8 mouse cellular contexts compared by ENCODE assay signal in the genomic region with DNA sequence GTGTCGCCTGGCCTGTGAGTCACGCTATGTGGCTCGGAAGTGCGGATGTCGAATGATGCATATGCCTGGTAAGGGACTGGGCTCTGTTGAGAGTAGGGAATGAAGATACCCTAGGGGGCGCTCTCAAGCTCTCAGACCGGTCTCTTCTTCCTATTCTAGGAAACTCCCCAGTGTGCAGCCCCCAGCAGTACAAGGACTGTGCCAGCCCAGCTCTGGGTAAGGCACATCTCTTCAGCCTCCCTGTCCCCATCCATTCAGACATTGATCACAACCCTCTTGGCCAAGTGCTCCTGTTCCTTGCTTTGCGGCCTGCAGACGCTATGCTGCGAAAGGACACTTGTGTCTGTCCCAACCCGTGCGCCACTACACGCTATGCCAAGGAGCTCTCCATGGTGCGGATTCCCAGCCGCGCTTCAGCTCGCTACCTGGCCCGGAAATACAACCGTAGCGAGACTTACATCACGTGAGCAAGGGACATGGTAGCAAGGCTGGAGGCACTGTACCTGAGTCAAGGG. TPM values are rescaled to one million over a fixed set of nuclear protein-coding genes. Genes with fewer than 3 reads are reported as not detected.
DNase-seq lines count a peak whose midpoint lies in the region; ATAC-seq and TF ChIP-seq lines count a peak whose summit lies in the region.

No protein-coding gene starts in this region.

- no peaks in the 10 kb centered on the region; a peak in 1 of 4 replicates for H3K4me1 ChIP-seq in ES-E14 (ENCODE audit: control insufficient read depth in 2 of 2, insufficient read depth in 2 of 2, low read length in 2 of 2, poor library complexity in 1 of 2)
- no peaks in the 10 kb centered on the region; the same call in 1 of the 2 replicates for H3K4me1 ChIP-seq in forebrain, embryonic 11.5 days (replicated peaks; ENCODE audit: control insufficient read depth, insufficient read depth, low read length)
- H3K4me1 ChIP-seq in liver, embryonic 13.5 days (replicated peaks) = peaks cover 3% of the 10 kb centered on the region; the same call in 1 of the 2 replicates
- H3K4me1 ChIP-seq in stomach, embryonic 16.5 days (ENCODE audit: control insufficient read depth, insufficient read depth, low read length) = no peaks in the 10 kb centered on the region

- no peak overlapping the region for H3K4me2 ChIP-seq in forebrain, embryonic 11.5 days (ENCODE audit: low read depth, low read length, severe bottlenecking)
- H3K4me2 ChIP-seq in liver, embryonic 13.5 days = no peak overlapping the region
- peak overlapping the region; percentile 14; the same call in 1 of the 2 replicates for H3K4me2 ChIP-seq in stomach, embryonic 16.5 days (ENCODE audit: low read depth, low read length)

- 3% methylated on average over 21 of the region's 21 CpGs for WGBS in forebrain, embryonic 11.5 days
- 9% methylated on average over 21 of the region's 21 CpGs for WGBS in liver, embryonic 13.5 days (ENCODE audit: insufficient replicate concordance)
- 2% methylated on average over 21 of the region's 21 CpGs for WGBS in stomach, embryonic 16.5 days

- H3K9me3 ChIP-seq in ES-E14 (ENCODE audit: control insufficient read depth, insufficient read depth, low read depth, low read length) = no peaks in the 10 kb centered on the region
- H3K9me3 ChIP-seq in forebrain, embryonic 11.5 days (ENCODE audit: control insufficient read depth, low read length) = no peaks in the 10 kb centered on the region
- H3K9me3 ChIP-seq in liver, embryonic 13.5 days (replicated peaks) = no peaks in the 10 kb centered on the region
- H3K9me3 ChIP-seq in stomach, embryonic 16.5 days (replicated peaks; ENCODE audit: control insufficient read depth, low read length) = no peaks in the 10 kb centered on the region

- peak; percentile 79 for DNase-seq in ES-E14 (ENCODE audit: low read depth, low spot score)
- peak; percentile 64 for DNase-seq in c-Kit-positive CD71-positive TER-119-negative erythroid progenitor cells, embryonic 14.5 days (ENCODE audit: low read depth)
- DNase-seq in forebrain, embryonic 11.5 days (ENCODE audit: low spot score) = peak; percentile 79
- DNase-seq in heart, postnatal 10 days = peak; percentile 76 to 84
- peak; percentile 69 to 79 for DNase-seq in kidney, postnatal 25 days
- DNase-seq in liver, embryonic 13.5 days = peak; percentile 48
- DNase-seq in naive thymus-derived CD4-positive, alpha-beta T cell, adult 2 months (ENCODE audit: low read depth) = peak; percentile 87

- intact Hi-C loops in heart, postnatal 10 days (cut with DNase I) = loop anchor here (2.0 kb wide), 1 partner anchor 55 kb away; no protein-coding TSS in a partner anchor

- peak overlapping the region in 1 of 2 experiments; percentile 60; a peak in 2 of 4 replicates for H3K4me3 ChIP-seq in ES-E14 (ENCODE audit: insufficient read depth in 1 of 2, low read depth in 1 of 2, low read length in 2 of 2, poor library complexity in 1 of 2, severe bottlenecking in 1 of 2)
- no peak overlapping the region for H3K4me3 ChIP-seq in forebrain, embryonic 11.5 days (ENCODE audit: low read depth, low read length)
- H3K4me3 ChIP-seq in liver, embryonic 13.5 days (replicated peaks) = no peak overlapping the region
- H3K4me3 ChIP-seq in stomach, embryonic 16.5 days (replicated peaks; ENCODE audit: low read length) = no peak overlapping the region

- H3K9ac ChIP-seq in ES-E14 (ENCODE audit: insufficient read depth, low read depth, low read length, poor library complexity, severe bottlenecking) = no peak overlapping the region
- no peak overlapping the region for H3K9ac ChIP-seq in forebrain, embryonic 11.5 days (ENCODE audit: low read length)
- no peak overlapping the region for H3K9ac ChIP-seq in liver, embryonic 13.5 days
- H3K9ac ChIP-seq in stomach, embryonic 16.5 days (ENCODE audit: low read length) = no peak overlapping the region

- in situ Hi-C loops in ES-E14 (cut with MboI; ENCODE audit: low sequenced_read_pairs in 2 of 2, unreplicated experiment in 2 of 2) = loop anchor here in 1 of 2 experiments (5.0 kb wide), 1 partner anchor 36 kb away; a partner anchor contains a TSS

- peaks cover 6% of the 10 kb centered on the region; the same call in 1 of the 2 replicates for H3K36me3 ChIP-seq in ES-E14 (ENCODE audit: control insufficient read depth, insufficient read depth, low read length, poor library complexity, severe bottlenecking)
- no peaks in the 10 kb centered on the region for H3K36me3 ChIP-seq in forebrain, embryonic 11.5 days (ENCODE audit: control insufficient read depth, insufficient read depth, low read length)
- peaks cover 12% of the 10 kb centered on the region for H3K36me3 ChIP-seq in liver, embryonic 13.5 days
- no peaks in the 10 kb centered on the region for H3K36me3 ChIP-seq in stomach, embryonic 16.5 days (ENCODE audit: control insufficient read depth, insufficient read depth, low read length)

- no peaks in the 10 kb centered on the region for H3K27me3 ChIP-seq in forebrain, embryonic 11.5 days (ENCODE audit: control insufficient read depth, insufficient read depth, low read length)
- peaks cover 42% of the 10 kb centered on the region for H3K27me3 ChIP-seq in liver, embryonic 13.5 days
- H3K27me3 ChIP-seq in stomach, embryonic 16.5 days (ENCODE audit: control insufficient read depth, insufficient read depth, low read length) = no peaks in the 10 kb centered on the region

- peak; percentile 76 for ATAC-seq in forebrain, embryonic 11.5 days (replicated peaks; ENCODE audit: low FRiP score)
- peak; percentile 63 for ATAC-seq in liver, embryonic 13.5 days (ENCODE audit: low read depth)
- peak; percentile 65 for ATAC-seq in stomach, embryonic 16.5 days (ENCODE audit: insufficient read depth, low FRiP score)

- no peak overlapping the region for H3K27ac ChIP-seq in ES-E14 (ENCODE audit: insufficient read depth, low read depth, low read length, poor library complexity, severe bottlenecking)
- no peak overlapping the region for H3K27ac ChIP-seq in forebrain, embryonic 11.5 days (ENCODE audit: low read depth, low read length)
- H3K27ac ChIP-seq in liver, embryonic 13.5 days = no peak overlapping the region
- H3K27ac ChIP-seq in stomach, embryonic 16.5 days (ENCODE audit: low read length) = no peak overlapping the region

TF ChIP-seq in ES-E14, 5 proteins besides CTCF, POLR2A, EP300 and RAD21:
- no peak for TF ChIP-seq MAFK (IDR thresholded peaks at IDR 0.05; ENCODE audit: insufficient read depth, low read depth, low read length)
- no peak for TF ChIP-seq ZNF384 (IDR thresholded peaks at IDR 0.05; ENCODE audit: low read depth, low read length)
- no peak for TF ChIP-seq CHD2 (IDR thresholded peaks at IDR 0.05; ENCODE audit: low read depth, low read length)
- TF ChIP-seq ZC3H11A (IDR thresholded peaks at IDR 0.05; ENCODE audit: borderline replicate concordance, low read depth, low read length) = no peak
- TF ChIP-seq HCFC1 (IDR thresholded peaks at IDR 0.05; ENCODE audit: borderline replicate concordance, insufficient read depth, low read length) = peak; percentile 42; the same call in 1 of the 2 replicates
TF ChIP-seq in ES-E14: peak in this region for 1.

RNA-seq across cellular contexts. Expression of a gene that starts 3.1 kb away (rescaled TPM):
- total RNA-seq in ES-E14 (2012; rRNA removed) = 0.40 and 0.90 TPM in 2 replicates
- not detected in 2 replicates for polyA plus RNA-seq in forebrain, embryonic 11.5 days (2014; fragmentation: Nextera tagmentation; extraction: Ambion mirVana)
- total RNA-seq in heart, postnatal 10 days (2021) = under 1 TPM; 0.12 to 0.22 TPM
- not detected in 2 replicates for polyA plus RNA-seq in liver, embryonic 13.5 days (2015; fragmentation: Nextera tagmentation; extraction: Ambion mirVana)
- polyA plus RNA-seq in stomach, embryonic 16.5 days (2015; fragmentation: Nextera tagmentation; extraction: Ambion mirVana) = 0.23 and 0.52 TPM in 2 replicates

RNA-seq across cellular contexts. Expression of a gene that starts 7.1 kb away (rescaled TPM):
- total RNA-seq in ES-E14 (2012; rRNA removed) = 17.8 and 23.4 TPM in 2 replicates
- 47.5 and 53.9 TPM in 2 replicates for polyA plus RNA-seq in forebrain, embryonic 11.5 days (2014; fragmentation: Nextera tagmentation; extraction: Ambion mirVana)
- total RNA-seq in heart, postnatal 10 days (2021) = 10 to 100 TPM; 21.5 to 25.0 TPM
- polyA plus RNA-seq in liver, embryonic 13.5 days (2015; fragmentation: Nextera tagmentation; extraction: Ambion mirVana) = 10.9 and 11.3 TPM in 2 replicates
- polyA plus RNA-seq in stomach, embryonic 16.5 days (2015; fragmentation: Nextera tagmentation; extraction: Ambion mirVana) = 44.9 TPM in 2 replicates

RNA-seq across cellular contexts. Expression of a gene that starts 7.4 kb away (rescaled TPM):
- total RNA-seq in ES-E14 (2012; rRNA removed) = 30.4 and 31.5 TPM in 2 replicates
- polyA plus RNA-seq in forebrain, embryonic 11.5 days (2014; fragmentation: Nextera tagmentation; extraction: Ambion mirVana) = 28.4 and 28.7 TPM in 2 replicates
- 10 to 100 TPM; 49.2 to 52.4 TPM for total RNA-seq in heart, postnatal 10 days (2021)
- polyA plus RNA-seq in liver, embryonic 13.5 days (2015; fragmentation: Nextera tagmentation; extraction: Ambion mirVana) = 9.0 and 10.8 TPM in 2 replicates
- 46.5 and 51.8 TPM in 2 replicates for polyA plus RNA-seq in stomach, embryonic 16.5 days (2015; fragmentation: Nextera tagmentation; extraction: Ambion mirVana)

RNA-seq across cellular contexts. Expression of a gene that starts 22.8 kb away (rescaled TPM):
- total RNA-seq in ES-E14 (2012; rRNA removed) = 46.5 and 70.5 TPM in 2 replicates
- polyA plus RNA-seq in forebrain, embryonic 11.5 days (2014; fragmentation: Nextera tagmentation; extraction: Ambion mirVana) = 45.5 and 57.8 TPM in 2 replicates
- 10 to 100 TPM; 85.0 to 88.5 TPM for total RNA-seq in heart, postnatal 10 days (2021)
- 30.2 and 30.5 TPM in 2 replicates for polyA plus RNA-seq in liver, embryonic 13.5 days (2015; fragmentation: Nextera tagmentation; extraction: Ambion mirVana)
- 48.4 and 61.7 TPM in 2 replicates for polyA plus RNA-seq in stomach, embryonic 16.5 days (2015; fragmentation: Nextera tagmentation; extraction: Ambion mirVana)

RNA-seq across cellular contexts. Expression of a gene that starts 24.3 kb away (rescaled TPM):
- 3.7 and 8.2 TPM in 2 replicates for total RNA-seq in ES-E14 (2012; rRNA removed)
- polyA plus RNA-seq in forebrain, embryonic 11.5 days (2014; fragmentation: Nextera tagmentation; extraction: Ambion mirVana) = 0.21 and 0.44 TPM in 2 replicates
- under 1 TPM; 0.62 to 0.89 TPM for total RNA-seq in heart, postnatal 10 days (2021)
- polyA plus RNA-seq in liver, embryonic 13.5 days (2015; fragmentation: Nextera tagmentation; extraction: Ambion mirVana) = 0.56 and 0.60 TPM in 2 replicates
- 4.2 and 5.9 TPM in 2 replicates for polyA plus RNA-seq in stomach, embryonic 16.5 days (2015; fragmentation: Nextera tagmentation; extraction: Ambion mirVana)
